Mouse (Mus musculus): ENCODE data around the gene Ptpdc1. TPM values are rescaled to one million over a fixed set of nuclear protein-coding genes. Genes with fewer than 3 reads are reported as not detected.

Ptpdc1 gene
- polyA plus RNA-seq, 1 experiment from 2014 or later, result 10.7 TPM

GRCm38 (mm10) chr13:48655637-48656036 lies 30.2 kb upstream of the Ptpdc1 start:
- H3K9me3 ChIP-seq (replicated peaks; ENCODE audit: low read length), result no peaks in the 10 kb centered on the region
- H3K27me3 ChIP-seq (ENCODE audit: insufficient read depth, low read length), result peaks cover 56% of the 10 kb centered on the region
- peak; percentile 96 for DNase-seq (ENCODE audit: low spot score)
- no peak overlapping the region for H3K27ac ChIP-seq
- H3K4me3 ChIP-seq (replicated peaks; ENCODE audit: low read depth, low read length), result no peak overlapping the region
- WGBS, result 0% methylated on average over 8 of the region's 8 CpGs
- H3K4me2 ChIP-seq (ENCODE audit: low read length), result no peak overlapping the region
- no peaks in the 10 kb centered on the region; the same call in 1 of the 2 replicates for H3K4me1 ChIP-seq (replicated peaks; ENCODE audit: insufficient read depth, low read length)
- no peak overlapping the region for H3K9ac ChIP-seq (ENCODE audit: low read depth, low read length)
- peak; percentile 94 for TF ChIP-seq CTCF (IDR thresholded peaks at IDR 0.05; ENCODE audit: low read depth)
- H3K36me3 ChIP-seq (ENCODE audit: insufficient read depth, low read length), result no peaks in the 10 kb centered on the region
- ATAC-seq (replicated peaks; ENCODE audit: low FRiP score, low read depth), result peak; percentile 47; the same call in 1 of the 2 replicates

DNA sequence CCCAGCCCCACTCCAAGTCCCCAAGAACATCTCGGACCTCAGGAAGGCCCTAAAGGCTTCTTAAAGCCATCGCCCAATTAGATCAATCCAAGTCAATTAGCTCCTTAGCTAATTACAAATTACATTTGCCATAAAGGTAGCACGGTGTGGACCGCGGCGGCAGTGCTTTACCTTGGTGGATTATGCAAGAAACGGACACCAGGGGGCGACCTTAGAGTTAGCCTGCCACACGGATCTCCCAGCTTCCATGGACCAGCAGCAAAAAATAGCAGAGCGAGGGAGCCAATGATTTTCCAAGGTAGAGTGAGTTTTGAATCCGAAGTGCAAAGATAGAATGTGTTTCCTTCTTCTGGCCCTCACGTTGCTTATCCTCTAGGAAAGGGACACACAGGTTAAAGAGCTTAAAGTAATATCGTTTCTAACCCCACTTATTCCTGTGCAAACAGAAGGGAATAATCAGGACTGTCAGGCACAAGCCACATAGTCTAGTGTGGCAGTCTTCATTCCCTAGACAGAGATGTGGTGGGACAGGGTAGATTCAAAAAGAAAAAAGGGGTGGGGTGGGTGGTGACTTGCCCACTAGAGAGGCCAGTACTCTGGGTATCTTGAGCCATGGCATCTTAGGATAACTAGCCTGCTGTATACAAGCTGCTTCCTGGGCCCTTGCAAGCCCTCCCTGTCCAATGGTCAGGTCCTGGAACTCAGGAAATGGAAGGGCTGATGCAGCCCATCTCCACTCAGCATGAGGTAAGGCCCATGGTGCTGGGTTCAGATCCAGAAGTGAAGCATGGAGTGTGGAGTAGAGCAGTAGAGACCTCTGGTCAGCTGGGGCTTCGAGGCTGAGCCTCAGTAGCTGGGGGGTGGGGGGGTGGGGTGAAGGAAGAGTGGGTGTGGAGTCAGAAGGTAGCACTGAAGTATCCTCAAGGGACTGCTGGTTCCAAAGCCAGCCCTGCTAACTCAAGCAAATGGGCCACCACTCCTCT lies 28.6 kb upstream of the Ptpdc1 start:
- DNase-seq (ENCODE audit: low spot score) (peak; percentile 84), ATAC-seq (replicated peaks; ENCODE audit: low FRiP score, low read depth) (no peak)
- TF ChIP-seq CTCF (IDR thresholded peaks at IDR 0.05; ENCODE audit: low read depth), result peak; percentile 84
- Histone ChIP-seq H3K4me3 (replicated peaks; ENCODE audit: low read depth, low read length) (no peak overlapping the region), H3K4me2 (ENCODE audit: low read length) (no peak overlapping the region), H3K4me1 (replicated peaks; ENCODE audit: insufficient read depth, low read length) (no peaks in the 10 kb centered on the region; the same call in 1 of the 2 replicates), H3K9me3 (replicated peaks; ENCODE audit: low read length) (no peaks in the 10 kb centered on the region), H3K9ac (ENCODE audit: low read depth, low read length) (no peak overlapping the region), H3K36me3 (ENCODE audit: insufficient read depth, low read length) (no peaks in the 10 kb centered on the region), H3K27ac (no peak overlapping the region), H3K27me3 (ENCODE audit: insufficient read depth, low read length) (peaks cover 41% of the 10 kb centered on the region)
- 9% methylated on average over 14 of the region's 14 CpGs for WGBS

DNA sequence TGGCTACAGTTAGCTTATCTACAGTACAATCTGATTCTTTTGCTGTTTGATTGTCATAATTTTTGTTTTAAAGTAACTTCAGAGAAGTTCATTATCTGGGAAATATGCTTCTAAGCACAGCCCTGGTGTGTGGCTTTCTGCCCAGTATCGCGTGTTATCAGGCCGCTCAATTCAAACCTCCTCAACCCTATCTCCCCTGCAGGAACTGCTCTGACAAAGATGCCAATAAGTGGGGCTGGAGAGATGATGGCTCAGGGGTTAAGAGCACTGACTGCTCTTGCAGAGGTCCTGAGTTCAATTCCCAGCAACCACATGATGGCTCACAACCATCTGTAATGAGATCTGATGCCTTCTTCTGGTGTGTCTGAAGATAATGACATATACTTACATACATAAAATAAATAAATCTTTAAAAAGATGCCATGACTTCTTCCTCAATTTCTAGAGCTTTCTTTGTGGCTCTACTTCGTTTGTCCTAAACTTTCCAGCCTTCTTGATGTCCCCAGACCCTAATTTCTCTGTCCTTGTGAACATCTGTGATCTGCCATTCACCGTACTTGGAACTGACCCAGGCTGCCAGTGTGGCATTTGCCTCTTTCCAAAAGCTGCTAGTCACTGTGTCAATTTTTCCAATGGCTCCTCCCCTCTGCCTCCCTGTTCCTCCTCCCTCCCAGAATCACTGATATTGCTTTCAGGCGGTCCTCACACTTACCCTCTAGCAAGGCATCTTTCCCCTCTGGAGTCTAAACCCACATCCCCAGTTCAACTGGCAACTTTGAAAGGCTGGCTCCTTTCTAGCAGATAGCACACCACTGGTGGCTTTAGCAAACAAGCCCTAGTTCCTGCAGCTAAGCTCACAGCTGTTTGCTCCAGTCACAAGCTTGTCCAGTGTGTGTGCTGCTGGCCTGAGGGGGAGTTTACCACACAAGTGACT lies 25.9 kb upstream of the Ptpdc1 start:
- no peak overlapping the region for H3K9ac ChIP-seq (ENCODE audit: low read depth, low read length)
- TF ChIP-seq CTCF (IDR thresholded peaks at IDR 0.05; ENCODE audit: low read depth), result no peak
- no peak overlapping the region for H3K4me2 ChIP-seq (ENCODE audit: low read length)
- ATAC-seq (replicated peaks; ENCODE audit: low FRiP score, low read depth), result no peak
- no peak overlapping the region for H3K4me3 ChIP-seq (replicated peaks; ENCODE audit: low read depth, low read length)
- H3K27ac ChIP-seq, result no peak overlapping the region
- H3K27me3 ChIP-seq (ENCODE audit: insufficient read depth, low read length), result peaks cover 15% of the 10 kb centered on the region
- no peaks in the 10 kb centered on the region for H3K9me3 ChIP-seq (replicated peaks; ENCODE audit: low read length)
- no peak for DNase-seq (ENCODE audit: low spot score)
- 63% methylated on average over 6 of the region's 6 CpGs for whole genome bisulfite sequencing
- no peaks in the 10 kb centered on the region for H3K36me3 ChIP-seq (ENCODE audit: insufficient read depth, low read length)
- no peaks in the 10 kb centered on the region for H3K4me1 ChIP-seq (replicated peaks; ENCODE audit: insufficient read depth, low read length)

- no peak for ATAC-seq (replicated peaks; ENCODE audit: low FRiP score, low read depth)
- H3K4me1 ChIP-seq (replicated peaks; ENCODE audit: insufficient read depth, low read length), result no peaks in the 10 kb centered on the region
- no peak overlapping the region for H3K4me2 ChIP-seq (ENCODE audit: low read length)
- peaks cover 9% of the 10 kb centered on the region; the same call in 1 of the 2 replicates for H3K27me3 ChIP-seq (ENCODE audit: insufficient read depth, low read length)
- H3K4me3 ChIP-seq (replicated peaks; ENCODE audit: low read depth, low read length), result no peak overlapping the region
- H3K9me3 ChIP-seq (replicated peaks; ENCODE audit: low read length), result no peaks in the 10 kb centered on the region
- WGBS, result 0% methylated on average over 1 of the region's 1 CpGs
- H3K36me3 ChIP-seq (ENCODE audit: insufficient read depth, low read length), result no peaks in the 10 kb centered on the region
- no peak overlapping the region for H3K27ac ChIP-seq
- DNase-seq (ENCODE audit: low spot score), result no peak
- no peak overlapping the region for H3K9ac ChIP-seq (ENCODE audit: low read depth, low read length)
- peak; percentile 79 for TF ChIP-seq CTCF (IDR thresholded peaks at IDR 0.05; ENCODE audit: low read depth)
Measured at GRCm38 (mm10) chr13:48650615-48651014, 25.2 kb upstream of the Ptpdc1 start.

GRCm38 (mm10) chr13:48646696-48647095 lies 21.2 kb upstream of the Ptpdc1 start:
- no peak overlapping the region for H3K27ac ChIP-seq
- no peaks in the 10 kb centered on the region for H3K36me3 ChIP-seq (ENCODE audit: insufficient read depth, low read length)
- WGBS, result 92% methylated on average over 4 of the region's 4 CpGs
- H3K4me2 ChIP-seq (ENCODE audit: low read length), result no peak overlapping the region
- H3K9me3 ChIP-seq (replicated peaks; ENCODE audit: low read length), result no peaks in the 10 kb centered on the region
- ATAC-seq (replicated peaks; ENCODE audit: low FRiP score, low read depth), result no peak
- peak; percentile 5; the same call in 1 of the 2 replicates for TF ChIP-seq CTCF (IDR thresholded peaks at IDR 0.05; ENCODE audit: low read depth)
- H3K9ac ChIP-seq (ENCODE audit: low read depth, low read length), result no peak overlapping the region
- no peak overlapping the region for H3K4me3 ChIP-seq (replicated peaks; ENCODE audit: low read depth, low read length)
- DNase-seq (ENCODE audit: low spot score), result no peak
- no peaks in the 10 kb centered on the region for H3K27me3 ChIP-seq (ENCODE audit: insufficient read depth, low read length)
- no peaks in the 10 kb centered on the region for H3K4me1 ChIP-seq (replicated peaks; ENCODE audit: insufficient read depth, low read length)

GRCm38 (mm10) chr13:48643991-48644390 lies 18.5 kb upstream of the Ptpdc1 start:
- no peak for ATAC-seq (replicated peaks; ENCODE audit: low FRiP score, low read depth)
- WGBS, result 50% methylated on average over 3 of the region's 3 CpGs
- no peak overlapping the region for H3K4me3 ChIP-seq (replicated peaks; ENCODE audit: low read depth, low read length)

More at GRCm38 (mm10) chr13:48643991-48644390, 18.5 kb upstream of the Ptpdc1 start:
- Histone ChIP-seq H3K27ac (no peak overlapping the region), H3K4me1 (replicated peaks; ENCODE audit: insufficient read depth, low read length) (no peaks in the 10 kb centered on the region), H3K9me3 (replicated peaks; ENCODE audit: low read length) (no peaks in the 10 kb centered on the region), H3K4me2 (ENCODE audit: low read length) (no peak overlapping the region), H3K9ac (ENCODE audit: low read depth, low read length) (no peak overlapping the region), H3K27me3 (ENCODE audit: insufficient read depth, low read length) (no peaks in the 10 kb centered on the region), H3K36me3 (ENCODE audit: insufficient read depth, low read length) (no peaks in the 10 kb centered on the region)
- TF ChIP-seq CTCF (IDR thresholded peaks at IDR 0.05; ENCODE audit: low read depth), result no peak
- DNase-seq (ENCODE audit: low spot score), result no peak
